Mouse (Mus musculus) liver, embryonic 12.5 days (tissue): ENCODE measurements around the gene Slc9a8. TPM values are rescaled to one million over a fixed set of nuclear protein-coding genes. Genes with fewer than 3 reads are reported as not detected.

Experiments used
- ATAC-seq: fragments of 200-750 bp; cut with Nextera tagmentation; 2 replicates; pipeline ENCODE4 v1.8.0; 2017; ENCODE audit warnings: moderate number of reproducible peaks, mild to moderate bottlenecking, moderate library complexity
- H3K27ac ChIP-seq: fragments of 300-500 bp; sonication (generic); 2 replicates; pipeline ENCODE4 v1.5.1; 2016; ENCODE audit warnings: mild to moderate bottlenecking
- H3K27me3 ChIP-seq: fragments of 300-500 bp; sonication (generic); replicated peaks from 2 replicates; pipeline ENCODE4 v1.6.1; 2016; ENCODE audit warnings: mild to moderate bottlenecking, moderate library complexity
- H3K36me3 ChIP-seq: fragments of 300-500 bp; sonication (generic); 2 replicates; pipeline ENCODE4 v1.6.1; 2016; ENCODE audit warnings: mild to moderate bottlenecking, moderate library complexity
- H3K4me1 ChIP-seq: fragments of 300-500 bp; sonication (generic); 2 replicates; pipeline ENCODE4 v1.6.1; 2016
- H3K4me2 ChIP-seq: fragments of 300-500 bp; sonication (generic); 2 replicates; pipeline ENCODE4 v1.6.1; 2016; ENCODE audit warnings: mild to moderate bottlenecking, moderate library complexity
- H3K4me3 ChIP-seq: fragments of 300-500 bp; sonication (generic); 2 replicates; pipeline ENCODE4 v1.5.1; 2016; ENCODE audit warnings: mild to moderate bottlenecking, moderate library complexity
- H3K9ac ChIP-seq: fragments of 300-500 bp; sonication (generic); 2 replicates; pipeline ENCODE4 v1.6.1; 2016; ENCODE audit warnings: mild to moderate bottlenecking, moderate library complexity
- H3K9me3 ChIP-seq: fragments of 300-500 bp; sonication (generic); replicated peaks from 2 replicates; pipeline ENCODE4 v1.6.1; 2016; ENCODE audit warnings: mild to moderate bottlenecking, moderate library complexity
- WGBS: fragments of 180-500 bp; shearing (Covaris S2); methylation state at CpG from one replicate; pipeline ENCODE4 v1.1.7; 2016; ENCODE audit not compliant: insufficient replicate concordance; 5-methylcytosine and 5-hydroxymethylcytosine counted together
- polyA plus RNA-seq: library from polyadenylated mRNA; unstranded; fragments of >200 nt; fragmentation: Nextera tagmentation; extraction: Ambion mirVana; gene quantifications from 2 replicates; pipeline ENCODE4 v1.2.1, GENCODE M21; 2016

The Slc9a8 gene
- polyA plus RNA-seq, 1 experiment from 2014 or later = 17.4 TPM

DNA sequence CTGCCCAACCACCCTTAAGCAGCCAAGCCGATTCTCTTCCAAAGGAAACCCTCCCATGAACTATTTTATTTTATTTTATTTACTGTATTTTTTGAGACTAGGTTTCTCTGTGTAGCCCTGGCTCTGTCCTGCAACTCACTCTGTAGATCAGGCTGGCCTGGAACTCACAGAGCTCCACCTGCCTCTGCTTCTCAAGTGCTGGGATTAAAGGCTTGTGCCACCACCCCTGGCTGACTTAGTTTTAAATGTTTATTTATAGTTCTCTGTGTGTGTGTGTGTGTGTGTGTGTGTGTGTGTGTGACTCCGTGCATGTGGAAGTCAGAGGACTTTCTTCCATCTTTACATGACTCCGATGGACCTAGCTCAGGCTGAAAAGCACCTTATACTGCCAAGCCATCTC is 4.5 kb upstream of the Slc9a8 start:
- Histone ChIP-seq H3K27ac (no peak overlapping the region), H3K4me1 (peaks cover 20% of the 10 kb centered on the region), H3K4me3 (no peak overlapping the region), H3K27me3 (no peaks in the 10 kb centered on the region), H3K4me2 (no peak overlapping the region), H3K9me3 (0 out of 2 replicates have a peak, but pooled peaks cover 3% of the 10 kb centered on the region), H3K9ac (no peak overlapping the region), H3K36me3 (no peaks in the 10 kb centered on the region)
- ATAC-seq = no peak
- 68% methylated on average over 3 of the region's 3 CpGs for WGBS

DNA sequence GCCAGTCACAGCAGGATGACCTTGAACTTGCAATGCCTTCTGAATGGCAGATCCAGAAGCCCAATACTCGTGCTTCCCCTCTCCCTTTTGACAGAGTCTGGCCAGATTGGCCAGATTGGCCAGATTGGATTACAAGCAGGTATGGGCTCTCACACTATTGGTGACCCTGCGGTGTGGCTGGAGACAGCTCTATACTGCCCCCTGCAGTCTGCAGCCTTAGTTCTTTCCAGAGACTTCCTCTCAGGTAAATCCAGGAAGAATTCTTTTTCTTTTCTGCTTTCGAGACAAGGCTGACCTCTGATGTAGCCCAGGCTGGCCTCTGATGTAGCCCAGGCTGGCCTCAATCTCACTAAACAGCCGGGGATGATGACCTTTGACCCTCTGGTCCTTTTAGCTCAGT is 3.8 kb upstream of the Slc9a8 start:
- H3K4me3 ChIP-seq = no peak overlapping the region
- no peaks in the 10 kb centered on the region for H3K36me3 ChIP-seq
- no peak overlapping the region for H3K4me2 ChIP-seq
- no peak overlapping the region for H3K27ac ChIP-seq
- H3K9ac ChIP-seq = no peak overlapping the region
- no peak for ATAC-seq
- H3K9me3 ChIP-seq = 0 out of 2 replicates have a peak, but pooled peaks cover 3% of the 10 kb centered on the region
- H3K27me3 ChIP-seq = no peaks in the 10 kb centered on the region
- peaks cover 25% of the 10 kb centered on the region for H3K4me1 ChIP-seq
- 13% methylated on average over 4 of the region's 4 CpGs for WGBS

DNA sequence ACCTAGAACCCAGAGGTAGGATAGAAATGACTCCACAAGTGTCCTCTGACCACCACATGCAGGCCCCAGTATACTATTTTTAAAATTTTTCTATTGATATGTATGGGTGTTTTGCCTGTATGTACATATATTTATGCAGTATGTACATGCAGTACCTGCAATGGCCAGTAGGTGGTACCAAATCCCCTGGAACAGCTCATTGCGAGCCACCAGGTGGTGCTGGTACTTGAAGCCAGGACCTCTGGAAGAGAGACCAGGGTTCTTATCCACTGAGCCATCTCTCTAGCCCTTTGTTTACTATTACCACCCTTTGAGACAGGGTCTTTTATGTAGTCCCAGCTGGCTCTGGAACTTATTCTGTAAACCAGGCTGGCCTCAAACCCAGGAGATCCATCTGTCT is 2.3 kb upstream of the Slc9a8 start:
- 22% methylated on average over 1 of the region's 1 CpGs for WGBS
- Histone ChIP-seq H3K4me2 (no peak overlapping the region), H3K4me3 (no peak overlapping the region), H3K9me3 (0 out of 2 replicates have a peak, but pooled peaks cover 3% of the 10 kb centered on the region), H3K9ac (no peak overlapping the region), H3K36me3 (peaks cover 8% of the 10 kb centered on the region), H3K27ac (0 out of 2 replicates have a peak overlapping the region, but pooled peaks have one; percentile 96), H3K27me3 (no peaks in the 10 kb centered on the region), H3K4me1 (peaks cover 40% of the 10 kb centered on the region)
- ATAC-seq = no peak

DNA sequence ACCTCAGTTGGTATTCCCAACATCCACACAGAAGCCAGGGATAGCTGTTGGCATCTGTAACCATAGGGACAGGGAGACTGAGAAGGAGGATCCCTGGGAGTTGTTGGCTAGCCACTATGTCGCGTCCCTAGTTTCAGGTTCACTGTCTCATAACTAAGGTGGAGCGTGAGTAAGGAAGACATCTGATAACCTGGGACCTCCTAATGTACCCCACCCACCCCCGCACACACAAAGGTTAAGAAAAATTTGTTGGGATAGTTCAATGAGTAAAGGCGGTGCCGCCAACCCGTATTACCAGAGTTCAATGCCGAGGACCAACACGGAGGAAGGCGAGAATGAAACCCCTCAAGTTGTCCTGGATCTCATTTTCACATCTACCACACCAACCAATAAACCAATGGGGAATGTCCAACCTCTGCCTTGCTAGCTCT is 686 bp upstream of the Slc9a8 start:
- WGBS = 8% methylated on average over 10 of the region's 10 CpGs
- peak overlapping the region; percentile 96 for H3K27ac ChIP-seq
- peak overlapping the region; percentile 73 for H3K4me2 ChIP-seq
- ATAC-seq = peak; percentile 4; the same call in 1 of the 2 replicates
- 0 out of 2 replicates have a peak, but pooled peaks cover 3% of the 10 kb centered on the region for H3K9me3 ChIP-seq
- H3K9ac ChIP-seq = peak overlapping the region; percentile 94
- peaks cover 24% of the 10 kb centered on the region for H3K36me3 ChIP-seq
- H3K4me1 ChIP-seq = peaks cover 57% of the 10 kb centered on the region
- no peaks in the 10 kb centered on the region for H3K27me3 ChIP-seq
- H3K4me3 ChIP-seq = peak overlapping the region; percentile 88

DNA sequence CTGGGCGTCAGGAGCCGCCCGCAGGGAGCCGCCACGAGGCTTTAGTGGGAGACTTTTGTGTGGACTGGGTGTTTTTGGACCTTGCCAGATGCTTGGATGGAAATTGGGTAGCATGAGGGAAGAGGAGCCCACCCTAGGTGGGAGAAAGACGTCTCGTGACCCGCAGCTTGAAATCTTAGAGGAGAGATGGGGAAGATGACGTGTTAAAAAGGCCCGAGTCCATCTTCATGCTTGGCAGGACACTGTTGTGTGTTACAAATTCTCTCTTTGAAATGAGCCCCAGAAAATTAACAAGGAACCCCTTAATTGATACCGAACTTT is 598 bp downstream of the Slc9a8 start:
- Histone ChIP-seq H3K4me2 (peak overlapping the region; percentile 73), H3K9me3 (0 out of 2 replicates have a peak, but pooled peaks cover 3% of the 10 kb centered on the region), H3K4me1 (peaks cover 65% of the 10 kb centered on the region), H3K4me3 (peak overlapping the region; percentile 88), H3K27ac (peak overlapping the region; percentile 96), H3K27me3 (no peaks in the 10 kb centered on the region), H3K36me3 (peaks cover 37% of the 10 kb centered on the region), H3K9ac (peak overlapping the region; percentile 94)
- 5% methylated on average over 11 of the region's 11 CpGs for WGBS
- no peak for ATAC-seq

- Histone ChIP-seq H3K4me3 (peak overlapping the region; percentile 88), H3K4me1 (peaks cover 74% of the 10 kb centered on the region), H3K36me3 (peaks cover 47% of the 10 kb centered on the region), H3K9ac (peak overlapping the region; percentile 94), H3K9me3 (0 out of 2 replicates have a peak, but pooled peaks cover 3% of the 10 kb centered on the region), H3K27me3 (no peaks in the 10 kb centered on the region), H3K27ac (peak overlapping the region; percentile 96; the same call in 1 of the 2 replicates), H3K4me2 (peak overlapping the region; percentile 73)
- WGBS = 85% methylated on average over 5 of the region's 5 CpGs
- no peak for ATAC-seq
Measured at GRCm38 (mm10) chr2:167423031-167423611, 1.6 kb downstream of the Slc9a8 start.

GRCm38 (mm10) chr2:167424040-167424439 is 2.5 kb downstream of the Slc9a8 start:
- peak overlapping the region; percentile 96 for H3K27ac ChIP-seq

DNA sequence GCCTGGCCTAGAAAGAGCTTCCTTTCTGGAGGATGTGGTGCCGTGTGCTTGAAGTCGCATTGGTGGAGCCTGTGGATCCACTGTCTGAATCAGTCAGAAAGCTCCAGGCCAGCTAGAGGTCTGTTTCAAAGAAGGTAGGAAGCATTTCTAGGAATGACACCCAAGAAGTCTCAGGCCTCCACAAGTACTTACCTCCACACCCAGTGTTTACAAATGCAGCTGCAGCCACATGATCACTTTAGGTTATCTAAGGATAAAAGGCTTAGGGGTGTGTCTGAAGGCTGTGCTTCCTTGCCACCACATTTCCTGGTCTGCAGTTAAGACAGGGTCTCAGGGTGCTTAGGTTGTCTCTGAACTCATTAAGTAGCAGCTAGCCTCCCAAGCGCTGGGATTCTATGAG is 3.0 kb downstream of the Slc9a8 start:
- 94% methylated on average over 3 of the region's 3 CpGs for WGBS
- peak overlapping the region; percentile 96 for H3K27ac ChIP-seq
- peak overlapping the region; percentile 37; the same call in 1 of the 2 replicates for H3K9ac ChIP-seq
- H3K4me2 ChIP-seq = peak overlapping the region; percentile 26
- peaks cover 79% of the 10 kb centered on the region for H3K4me1 ChIP-seq
- no peaks in the 10 kb centered on the region for H3K9me3 ChIP-seq
- no peaks in the 10 kb centered on the region for H3K27me3 ChIP-seq
- ATAC-seq = no peak
- peaks cover 57% of the 10 kb centered on the region for H3K36me3 ChIP-seq
- H3K4me3 ChIP-seq = no peak overlapping the region

More at GRCm38 (mm10) chr2:167424040-167424439, 2.5 kb downstream of the Slc9a8 start:
- H3K9me3 ChIP-seq = 0 out of 2 replicates have a peak, but pooled peaks cover 3% of the 10 kb centered on the region
- no peak overlapping the region for H3K4me3 ChIP-seq
- 72% methylated on average over 9 of the region's 9 CpGs for WGBS
- ATAC-seq = no peak
- H3K27me3 ChIP-seq = no peaks in the 10 kb centered on the region
- H3K36me3 ChIP-seq = peaks cover 52% of the 10 kb centered on the region
- H3K4me2 ChIP-seq = peak overlapping the region; percentile 26
- peak overlapping the region; percentile 37 for H3K9ac ChIP-seq
- peaks cover 77% of the 10 kb centered on the region for H3K4me1 ChIP-seq

- no peak overlapping the region for H3K4me2 ChIP-seq
- peaks cover 79% of the 10 kb centered on the region for H3K4me1 ChIP-seq
- H3K4me3 ChIP-seq = no peak overlapping the region
- no peak for ATAC-seq
- 57% methylated on average over 6 of the region's 6 CpGs for WGBS
- no peaks in the 10 kb centered on the region for H3K9me3 ChIP-seq
- peak overlapping the region; percentile 68 for H3K27ac ChIP-seq
- peak overlapping the region; percentile 37; the same call in 1 of the 2 replicates for H3K9ac ChIP-seq
- H3K36me3 ChIP-seq = peaks cover 62% of the 10 kb centered on the region
- no peaks in the 10 kb centered on the region for H3K27me3 ChIP-seq
Measured at GRCm38 (mm10) chr2:167425407-167425806, 3.9 kb downstream of the Slc9a8 start.

- Histone ChIP-seq H3K9ac (0 out of 2 replicates have a peak overlapping the region, but pooled peaks have one; percentile 10), H3K4me3 (no peak overlapping the region), H3K4me2 (no peak overlapping the region), H3K27me3 (no peaks in the 10 kb centered on the region), H3K4me1 (peaks cover 77% of the 10 kb centered on the region), H3K9me3 (no peaks in the 10 kb centered on the region), H3K36me3 (peaks cover 81% of the 10 kb centered on the region), H3K27ac (peak overlapping the region; percentile 74)
- WGBS = 85% methylated on average over 5 of the region's 5 CpGs
- ATAC-seq = no peak
Measured at GRCm38 (mm10) chr2:167429596-167429995, 8.1 kb downstream of the Slc9a8 start.

- peak; percentile 95 for ATAC-seq
- H3K27me3 ChIP-seq = no peaks in the 10 kb centered on the region
- WGBS = 48% methylated on average over 9 of the region's 9 CpGs
- no peak overlapping the region for H3K4me3 ChIP-seq
- peaks cover 81% of the 10 kb centered on the region for H3K36me3 ChIP-seq
- no peaks in the 10 kb centered on the region for H3K9me3 ChIP-seq
- H3K4me2 ChIP-seq = peak overlapping the region; percentile 48
- H3K9ac ChIP-seq = peak overlapping the region; percentile 65
- peak overlapping the region; percentile 94 for H3K27ac ChIP-seq
- peaks cover 65% of the 10 kb centered on the region for H3K4me1 ChIP-seq
Measured at GRCm38 (mm10) chr2:167430737-167431417, 9.4 kb downstream of the Slc9a8 start.

DNA sequence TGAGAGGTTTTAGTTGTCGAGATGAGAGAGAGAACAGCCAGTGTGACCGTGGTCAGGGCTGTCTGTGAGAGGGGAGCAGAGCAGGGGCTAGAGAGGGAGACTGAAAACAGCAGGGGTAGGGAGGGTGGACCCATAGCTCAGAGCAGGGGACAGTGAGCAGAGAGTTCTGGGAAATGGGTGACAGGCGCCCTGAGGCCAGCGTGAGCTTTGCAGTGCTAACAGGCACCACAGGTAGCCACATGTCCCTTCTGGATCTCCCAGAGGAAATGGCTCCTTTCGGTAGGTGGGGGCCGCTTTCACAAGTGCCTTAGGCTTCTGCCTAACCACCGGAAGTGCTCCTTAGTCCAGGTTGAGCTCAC is 9.9 kb downstream of the Slc9a8 start:
- 67% methylated on average over 7 of the region's 7 CpGs for WGBS
- Histone ChIP-seq H3K4me3 (no peak overlapping the region), H3K4me1 (peaks cover 59% of the 10 kb centered on the region), H3K36me3 (peaks cover 80% of the 10 kb centered on the region), H3K4me2 (peak overlapping the region; percentile 48), H3K27ac (peak overlapping the region; percentile 94), H3K9me3 (no peaks in the 10 kb centered on the region), H3K9ac (peak overlapping the region; percentile 65), H3K27me3 (no peaks in the 10 kb centered on the region)
- ATAC-seq = peak; percentile 79
